28 mouse cellular contexts compared by ENCODE assay signal in genomic region chr11:106907253-106907652, GRCm38 (mm10).
"Had no signal": no experiment of that assay in that cellular context is flagged by ENCODE, and none has a peak within 500 bp of the region (broad histone marks: within the 10 kb centered on the region; RNA-seq: fewer than 3 reads in every experiment).

No protein-coding gene starts in this region.

- H3K4me1 ChIP-seq: hindbrain, embryonic 10.5 days; hindbrain, embryonic 12.5 days; limb, embryonic 10.5 days; limb, embryonic 12.5 days had no signal

- H3K9me3 ChIP-seq: heart, embryonic 13.5 days; heart, embryonic 15.5 days; hindbrain, embryonic 10.5 days; hindbrain, embryonic 12.5 days; kidney, embryonic 15.5 days; limb, embryonic 10.5 days; limb, embryonic 12.5 days; liver, embryonic 13.5 days; liver, embryonic 15.5 days had no signal

- H3K9ac ChIP-seq: forebrain, postnatal 0 days; heart, embryonic 13.5 days; heart, embryonic 15.5 days; hindbrain, embryonic 12.5 days; hindbrain, embryonic 14.5 days; kidney, embryonic 15.5 days; limb, embryonic 12.5 days; liver, embryonic 13.5 days; liver, embryonic 15.5 days had no signal

- H3K27ac ChIP-seq: gastrocnemius, adult 2 months; heart, adult 2 months; heart, embryonic 13.5 days; heart, embryonic 15.5 days; hindbrain, embryonic 10.5 days; hindbrain, embryonic 12.5 days; hindbrain, embryonic 14.5 days; kidney, embryonic 15.5 days; kidney, postnatal 0 days; left cerebral cortex, adult 2 months; limb, embryonic 10.5 days; limb, embryonic 12.5 days; liver, embryonic 13.5 days; liver, embryonic 15.5 days had no signal

- ATAC-seq: forebrain, postnatal 0 days; hindbrain, embryonic 16.5 days; inflammation-experienced regulatory T-cells, adult 6 months had no signal

- H3K36me3 ChIP-seq: heart, embryonic 15.5 days; hindbrain, embryonic 12.5 days; kidney, embryonic 15.5 days; liver, embryonic 13.5 days; liver, embryonic 15.5 days had no signal

- H3K4me2 ChIP-seq: heart, embryonic 11.5 days; heart, embryonic 13.5 days; heart, embryonic 15.5 days; hindbrain, embryonic 12.5 days; hindbrain, embryonic 14.5 days; kidney, embryonic 15.5 days; limb, embryonic 12.5 days; liver, embryonic 11.5 days; liver, embryonic 13.5 days; liver, embryonic 15.5 days had no signal

- H3K4me3 ChIP-seq: gastrocnemius, adult 2 months; heart, adult 2 months; heart, embryonic 13.5 days; heart, embryonic 15.5 days; hindbrain, embryonic 10.5 days; hindbrain, embryonic 12.5 days; kidney, embryonic 15.5 days; layer of hippocampus, adult 2 months; left cerebral cortex, adult 2 months; limb, embryonic 10.5 days; limb, embryonic 12.5 days; liver, embryonic 13.5 days; liver, embryonic 15.5 days had no signal

- DNase-seq: forebrain, postnatal 0 days; gastrocnemius, adult 2 months; gastrocnemius, postnatal 10 days; gastrocnemius, postnatal 25 days; heart, adult 2 months; heart, postnatal 4 days; kidney, adult 11 months; kidney, adult 9 months; kidney, postnatal 14 days; kidney, postnatal 36 days; liver; liver, embryonic 13.5 days had no signal

- H3K27me3 ChIP-seq: heart, embryonic 13.5 days; heart, embryonic 15.5 days; hindbrain, embryonic 12.5 days; kidney, embryonic 15.5 days; limb, embryonic 12.5 days; liver, embryonic 13.5 days; liver, embryonic 15.5 days had no signal
